Mouse (Mus musculus) heart, postnatal 0 days (tissue): ENCODE measurements around the gene Exoc3l.

Source experiments
- CTCF ChIP-seq: IDR thresholded peaks from 2 replicates; pipeline ENCODE4 v1.5.1; 2016; ENCODE audit warnings: antibody characterized with exemption, control low read depth, low read depth
- EP300 ChIP-seq: IDR thresholded peaks from 2 replicates; pipeline ENCODE4 v1.6.1; 2016; ENCODE audit warnings: antibody characterized with exemption, low read depth

GRCm38 (mm10) chr8:105331469-105331868 lies 35.6 kb upstream of the Exoc3l start:
- TF ChIP-seq CTCF (no peak), EP300 (no peak)
